Comparison of ENCODE assay signal across 8 mouse cellular contexts in the genomic region with DNA sequence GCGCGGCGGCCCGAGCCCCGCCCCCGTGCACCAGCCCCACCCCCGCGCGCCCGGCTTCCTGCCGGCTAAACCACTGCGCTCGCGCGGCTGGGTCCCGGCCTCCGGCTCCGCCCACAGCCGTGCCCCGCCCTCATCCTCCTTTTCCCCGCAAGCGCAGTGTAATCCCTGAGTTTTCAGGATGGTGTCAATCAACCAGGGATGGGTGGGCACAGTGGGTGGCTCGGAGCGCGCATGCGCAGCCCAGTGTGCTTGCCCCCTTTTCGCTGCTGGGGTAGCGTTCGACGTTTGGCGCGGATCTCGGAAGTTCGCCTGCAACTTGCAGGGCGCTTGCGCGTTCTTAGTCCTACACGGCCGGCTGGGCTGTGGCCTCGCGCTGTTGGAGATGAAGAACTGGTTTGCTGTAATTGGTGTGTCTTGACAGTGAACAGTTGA. TPM values are rescaled to one million over a fixed set of nuclear protein-coding genes. Genes with fewer than 3 reads are reported as not detected.
DNase-seq lines count a peak whose midpoint lies in the region; ATAC-seq lines count a peak whose summit lies in the region.

TSS of gene Uxs1 (minus strand) at position 38 of the 432 bp plus-strand sequence.

- peak within 1 kb of the TSS; percentile 90 for H3K9ac ChIP-seq in hindbrain, embryonic 14.5 days

- ATAC-seq in hindbrain, embryonic 14.5 days (ENCODE audit: low FRiP score): peak; percentile 99

- under 1% methylated on average over 41 of the region's 41 CpGs for WGBS in hindbrain, embryonic 14.5 days

- peak within 1 kb of the TSS; percentile 96 for H3K27ac ChIP-seq in hindbrain, embryonic 14.5 days

- H3K4me1 ChIP-seq in hindbrain, embryonic 14.5 days (replicated peaks; ENCODE audit: control insufficient read depth, insufficient read depth, low read length): peaks cover 18% of the 10 kb centered on the region

- no peaks in the 10 kb centered on the region for H3K36me3 ChIP-seq in hindbrain, embryonic 14.5 days (replicated peaks; ENCODE audit: control insufficient read depth, insufficient read depth)

- no peaks in the 10 kb centered on the region for H3K27me3 ChIP-seq in hindbrain, embryonic 14.5 days (ENCODE audit: control insufficient read depth, insufficient read depth, low read length)

- peak within 1 kb of the TSS; percentile 91 for H3K4me2 ChIP-seq in hindbrain, embryonic 14.5 days (replicated peaks)

- peak within 1 kb of the TSS; percentile 96 for H3K4me3 ChIP-seq in hindbrain, embryonic 14.5 days (replicated peaks; ENCODE audit: low read length)

- no peaks in the 10 kb centered on the region for H3K9me3 ChIP-seq in hindbrain, embryonic 14.5 days (ENCODE audit: control insufficient read depth, low read length)

- DNase-seq in R1 (ENCODE audit: low read depth, low spot score): peak; percentile 97
- peak; percentile 99 for DNase-seq in cerebellum, postnatal 25 days
- DNase-seq in frontal cortex, postnatal 25 days (ENCODE audit: low spot score in 2 of 2): peak; percentile 92 to 97
- DNase-seq in hindbrain, embryonic 14.5 days (ENCODE audit: low spot score): peak; percentile 98
- peak; percentile 99 for DNase-seq in layer of hippocampus, postnatal 36 days
- DNase-seq in lung, postnatal 36 days: peak; percentile 98
- peak; percentile 99 for DNase-seq in retina, postnatal 1 day
- peak; percentile 93 to 98 for DNase-seq in urinary bladder, adult 18-20 months (ENCODE audit: low spot score in 2 of 2)

RNA-seq across cellular contexts. Expression of gene Uxs1, which starts in this region (rescaled TPM):
- polyA plus RNA-seq in hindbrain, embryonic 14.5 days (2014; fragmentation: Nextera tagmentation; extraction: Ambion mirVana): 16.8 and 17.7 TPM in 2 replicates
- 10 to 100 TPM; 42.9 to 49.4 TPM for total RNA-seq in layer of hippocampus, postnatal 36 days (2021)

Comparison
In these comparisons a context has a peak if more than half of its experiments do, and no peak if none do; other contexts are left out.
1. Peak in every context shown above with its lines: DNase-seq, ATAC-seq, H3K4me3 ChIP-seq and H3K27ac ChIP-seq.